Mouse (Mus musculus) c-Kit-positive CD71-positive TER-119-positive erythroid progenitor cells, embryonic 14.5 days (primary cell): ENCODE results near the gene Hltf.
A peak's percentile ranks its signal among the peaks of the same experiment; 100 is the strongest.
"Not testable (repeated sequence)": the region's sequence is repeated elsewhere in the genome, so short reads cannot be mapped to it uniquely, and the experiment has no call there.

Experiments used
- DNase-seq: peaks from one replicate; pipeline ENCODE4 v3.0.0-alpha.2; 2013; ENCODE audit warnings: low spot score

The Hltf gene

GRCm38 (mm10) chr3:20104776-20105175 is 47.2 kb downstream of the Hltf start:
- no peak for DNase-seq

GRCm38 (mm10) chr3:20108881-20109280 is 51.3 kb downstream of the Hltf start:
- DNase-seq = no peak

GRCm38 (mm10) chr3:20111913-20112312 is 54.3 kb downstream of the Hltf start:
- DNase-seq = no peak

GRCm38 (mm10) chr3:20119044-20119591 is 61.5 kb downstream of the Hltf start:
- no peak for DNase-seq

- no peak for DNase-seq
Observed at GRCm38 (mm10) chr3:20119686-20120244, 62.2 kb downstream of the Hltf start.

GRCm38 (mm10) chr3:20121582-20121981 is 64.0 kb downstream of the Hltf start:
- not testable (repeated sequence) for DNase-seq

- DNase-seq = no peak
Observed at GRCm38 (mm10) chr3:20125604-20126003, 68.0 kb downstream of the Hltf start.

GRCm38 (mm10) chr3:20127047-20127595 is 69.5 kb downstream of the Hltf start:
- peak; percentile 3 for DNase-seq

GRCm38 (mm10) chr3:20129491-20129890 is 71.9 kb downstream of the Hltf start:
- no peak for DNase-seq

- no peak for DNase-seq
Observed at GRCm38 (mm10) chr3:20130456-20131349, 73.1 kb downstream of the Hltf start.

- DNase-seq = no peak
Observed at GRCm38 (mm10) chr3:20131350-20131720, 73.7 kb downstream of the Hltf start.

GRCm38 (mm10) chr3:20132731-20133130 is 75.1 kb downstream of the Hltf start:
- no peak for DNase-seq

GRCm38 (mm10) chr3:20133745-20134144 is 76.1 kb downstream of the Hltf start:
- no peak for DNase-seq

- no peak for DNase-seq
Observed at GRCm38 (mm10) chr3:20134545-20134944, 76.9 kb downstream of the Hltf start.

GRCm38 (mm10) chr3:20136868-20137581 is 79.4 kb downstream of the Hltf start:
- DNase-seq = no peak

- DNase-seq = no peak
Observed at GRCm38 (mm10) chr3:20141240-20141639, 83.6 kb downstream of the Hltf start.

- DNase-seq = no peak
Observed at GRCm38 (mm10) chr3:20141679-20142078, 84.1 kb downstream of the Hltf start.

- no peak for DNase-seq
Observed at GRCm38 (mm10) chr3:20142101-20142500, 84.5 kb downstream of the Hltf start.

- no peak for DNase-seq
Observed at GRCm38 (mm10) chr3:20142576-20142975, 85.0 kb downstream of the Hltf start.

- DNase-seq = no peak
Observed at GRCm38 (mm10) chr3:20143726-20144125, 86.1 kb downstream of the Hltf start.

- no peak for DNase-seq
Observed at GRCm38 (mm10) chr3:20144401-20144800, 86.8 kb downstream of the Hltf start.

- no peak for DNase-seq
Observed at GRCm38 (mm10) chr3:20145696-20146113, 88.1 kb downstream of the Hltf start.
